Mouse (Mus musculus) limb, embryonic 14.5 days (tissue): ENCODE data around the gene Fhl3. TPM values are rescaled to one million over a fixed set of nuclear protein-coding genes. Genes with fewer than 3 reads are reported as not detected.

ENCODE experiments used
- ATAC-seq: fragments of 200-750 bp; cut with Nextera tagmentation; 2 replicates; pipeline ENCODE4 v1.8.0; 2017; ENCODE audit warnings: low read depth, moderate number of reproducible peaks, moderate TSS enrichment; ENCODE audit not compliant: low FRiP score
- DNase-seq: peaks from one replicate; pipeline ENCODE4 v3.0.0-alpha.2; 2015; ENCODE audit warnings: low spot score
- H3K27ac ChIP-seq: fragments of 300-500 bp; sonication (generic); replicated peaks from 2 replicates; pipeline ENCODE4 v1.5.1; 2014; ENCODE audit warnings: low read depth, mild to moderate bottlenecking, low read length, moderate library complexity, mixed read lengths
- H3K27me3 ChIP-seq: fragments of 300-500 bp; sonication (generic); 2 replicates; pipeline ENCODE4 v1.6.1; 2014; ENCODE audit warnings: low read length, mixed read lengths; ENCODE audit not compliant: control insufficient read depth, insufficient read depth
- H3K36me3 ChIP-seq: fragments of 300-500 bp; sonication (generic); 2 replicates; pipeline ENCODE4 v1.6.1; 2014; ENCODE audit warnings: mild to moderate bottlenecking, low read length, moderate library complexity, mixed read lengths; ENCODE audit not compliant: control insufficient read depth, insufficient read depth
- H3K4me1 ChIP-seq: fragments of 300-500 bp; sonication (generic); 2 replicates; pipeline ENCODE4 v1.6.1; 2014; ENCODE audit warnings: antibody characterized with exemption, low read length, mixed read lengths; ENCODE audit not compliant: control insufficient read depth, insufficient read depth
- H3K4me2 ChIP-seq: fragments of 300-500 bp; sonication (generic); replicated peaks from 2 replicates; pipeline ENCODE4 v1.6.1; 2014; ENCODE audit warnings: low read depth, mild to moderate bottlenecking, low read length, moderate library complexity; ENCODE audit not compliant: severe bottlenecking
- H3K4me3 ChIP-seq: fragments of 300-500 bp; sonication (generic); replicated peaks from 2 replicates; pipeline ENCODE4 v1.5.1; 2014; ENCODE audit warnings: low read length
- H3K9ac ChIP-seq: fragments of 300-500 bp; sonication (generic); 2 replicates; pipeline ENCODE4 v1.6.1; 2014; ENCODE audit warnings: mild to moderate bottlenecking, low read depth, low read length, moderate library complexity; ENCODE audit not compliant: severe bottlenecking
- H3K9me3 ChIP-seq: fragments of 300-500 bp; sonication (generic); 2 replicates; pipeline ENCODE4 v1.6.1; 2016; ENCODE audit warnings: low read length; ENCODE audit not compliant: control insufficient read depth
- POLR2A ChIP-seq: fragments of 200-500 bp; IDR thresholded peaks from 2 replicates; pipeline ENCODE4 v1.8.0; 2012; ENCODE audit warnings: inconsistent platforms, mild to moderate bottlenecking, moderate library complexity, borderline replicate concordance; ENCODE audit not compliant: insufficient read depth, insufficient read length; ENCODE audit errors: extremely low read depth
- WGBS: fragments of 180-500 bp; shearing (Covaris S2); extraction: QIAGEN DNeasy Blood & Tissue Kit; methylation state at CpG from one replicate; pipeline ENCODE4 v1.1.7; 2014; 5-methylcytosine and 5-hydroxymethylcytosine counted together
- polyA plus RNA-seq, 2 experiments: library from polyadenylated mRNA; depleted of rRNA in 1 of 2; stranded (reverse) in 1 of 2; unstranded in 1 of 2; fragments of >200 nt; fragmentation: Nextera tagmentation in 1 of 2; extraction: Ambion mirVana in 1 of 2; gene quantifications; 2 replicates each; pipeline versions ENCODE4 v1.2.1 to v1.2.3; 2012 to 2014

The Fhl3 gene
- polyA plus RNA-seq, 2 experiments: 18.1 to 30.6 TPM

- peaks cover 79% of the 10 kb centered on the region for H3K36me3 ChIP-seq
Measured at GRCm38 (mm10) chr4:124683474-124683873, 17.0 kb upstream of the Fhl3 start.

GRCm38 (mm10) chr4:124685004-124685403, 15.5 kb upstream of the Fhl3 start:
- no peak for DNase-seq
- no peak for TF ChIP-seq POLR2A

More at GRCm38 (mm10) chr4:124683474-124683873, 17.0 kb upstream of the Fhl3 start:
- Histone ChIP-seq H3K27me3 (no peaks in the 10 kb centered on the region), H3K4me2 (no peak overlapping the region), H3K27ac (no peak overlapping the region), H3K9me3 (no peaks in the 10 kb centered on the region), H3K9ac (no peak overlapping the region), H3K4me3 (no peak overlapping the region), H3K4me1 (no peaks in the 10 kb centered on the region)
- WGBS: 87% methylated on average over 4 of the region's 4 CpGs
- no peak for ATAC-seq
- DNase-seq: no peak
- no peak for TF ChIP-seq POLR2A

GRCm38 (mm10) chr4:124685453-124685852, 15.0 kb upstream of the Fhl3 start:
- WGBS: 84% methylated on average over 8 of the region's 8 CpGs
- ATAC-seq: no peak
- H3K4me1 ChIP-seq: no peaks in the 10 kb centered on the region
- H3K27me3 ChIP-seq: no peaks in the 10 kb centered on the region
- H3K9ac ChIP-seq: no peak overlapping the region
- no peak for TF ChIP-seq POLR2A
- H3K27ac ChIP-seq: no peak overlapping the region
- H3K9me3 ChIP-seq: no peaks in the 10 kb centered on the region
- DNase-seq: no peak
- H3K4me3 ChIP-seq: no peak overlapping the region
- H3K36me3 ChIP-seq: peaks cover 65% of the 10 kb centered on the region
- no peak overlapping the region for H3K4me2 ChIP-seq

More at GRCm38 (mm10) chr4:124685004-124685403, 15.5 kb upstream of the Fhl3 start:
- no peak for ATAC-seq
- no peak overlapping the region for H3K27ac ChIP-seq
- no peaks in the 10 kb centered on the region for H3K27me3 ChIP-seq
- 75% methylated on average over 4 of the region's 4 CpGs for WGBS
- H3K4me3 ChIP-seq: no peak overlapping the region
- H3K4me2 ChIP-seq: no peak overlapping the region
- no peaks in the 10 kb centered on the region for H3K4me1 ChIP-seq
- no peak overlapping the region for H3K9ac ChIP-seq
- H3K36me3 ChIP-seq: peaks cover 70% of the 10 kb centered on the region
- no peaks in the 10 kb centered on the region for H3K9me3 ChIP-seq

GRCm38 (mm10) chr4:124685897-124686402, 14.6 kb upstream of the Fhl3 start:
- 72% methylated on average over 8 of the region's 8 CpGs for WGBS
- peaks cover 61% of the 10 kb centered on the region for H3K36me3 ChIP-seq
- TF ChIP-seq POLR2A: no peak
- H3K4me1 ChIP-seq: peaks cover under 1% of the 10 kb centered on the region; the same call in 1 of the 2 replicates
- no peak for ATAC-seq
- H3K4me3 ChIP-seq: no peak overlapping the region
- H3K4me2 ChIP-seq: no peak overlapping the region
- no peaks in the 10 kb centered on the region for H3K27me3 ChIP-seq
- H3K27ac ChIP-seq: no peak overlapping the region
- DNase-seq: no peak
- H3K9ac ChIP-seq: no peak overlapping the region
- no peaks in the 10 kb centered on the region for H3K9me3 ChIP-seq

GRCm38 (mm10) chr4:124691455-124691854, 9.0 kb upstream of the Fhl3 start:
- 85% methylated on average over 8 of the region's 8 CpGs for WGBS
- TF ChIP-seq POLR2A: no peak
- H3K4me2 ChIP-seq: no peak overlapping the region
- H3K4me1 ChIP-seq: peaks cover 10% of the 10 kb centered on the region; the same call in 1 of the 2 replicates
- H3K4me3 ChIP-seq: no peak overlapping the region
- no peaks in the 10 kb centered on the region for H3K9me3 ChIP-seq
- DNase-seq: no peak
- H3K27ac ChIP-seq: no peak overlapping the region
- no peak for ATAC-seq
- peaks cover 15% of the 10 kb centered on the region; the same call in 1 of the 2 replicates for H3K36me3 ChIP-seq
- H3K9ac ChIP-seq: no peak overlapping the region; the same call in 1 of the 2 replicates
- no peaks in the 10 kb centered on the region for H3K27me3 ChIP-seq
